ENCODE assay signal across 10 mouse cellular contexts in the genomic region with DNA sequence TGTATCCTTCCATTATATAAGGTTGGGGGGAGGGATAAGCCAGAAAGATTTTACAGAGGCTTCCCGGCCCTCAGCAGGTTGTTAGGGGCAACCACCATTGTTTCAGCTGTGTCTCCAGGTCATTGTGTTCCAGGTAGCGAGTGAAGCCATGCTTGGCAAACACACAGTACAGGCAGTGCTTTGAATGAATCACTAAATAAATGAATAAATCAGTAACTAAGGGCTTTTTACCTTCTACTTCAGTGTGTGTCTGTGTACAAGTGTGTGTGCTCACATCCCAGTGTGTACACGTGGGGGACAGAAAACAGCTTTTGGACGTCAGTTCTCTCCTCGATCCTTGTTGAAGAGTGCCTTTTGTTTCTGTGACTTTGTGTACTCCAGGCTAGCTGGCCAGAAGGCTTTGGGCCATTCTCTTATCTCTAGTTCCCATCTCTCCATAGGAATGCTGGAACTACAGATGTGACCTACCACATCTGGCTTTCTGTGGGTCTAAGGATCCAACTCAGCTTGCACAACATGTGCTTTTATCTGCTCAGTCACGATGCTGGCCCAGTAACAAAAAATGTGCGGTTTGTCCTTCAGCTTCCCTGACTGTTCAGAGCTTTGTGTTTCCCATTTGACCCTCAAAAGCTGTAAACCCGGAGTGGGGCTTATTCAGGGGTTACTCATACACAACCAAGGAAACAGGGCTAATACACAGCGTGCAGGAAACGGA. TPM values are rescaled to one million over a fixed set of nuclear protein-coding genes. Genes with fewer than 3 reads are reported as not detected.
DNase-seq lines count a peak whose midpoint lies in the region; ATAC-seq lines count a peak whose summit lies in the region.
"Had no signal": no experiment of that assay in that cellular context is flagged by ENCODE, and none has a peak within 500 bp of the region (broad histone marks: within the 10 kb centered on the region; RNA-seq: fewer than 3 reads in every experiment).

No protein-coding gene starts in this region.

- H3K27ac ChIP-seq in kidney, embryonic 14.5 days (ENCODE audit: low read depth, low read length), result no peak overlapping the region
- no peak overlapping the region for H3K27ac ChIP-seq in embryonic facial prominence, embryonic 14.5 days (replicated peaks; ENCODE audit: low read depth, low read length)
- peak overlapping the region; percentile 84 for H3K27ac ChIP-seq in midbrain, embryonic 10.5 days (replicated peaks)

- H3K4me3 ChIP-seq in kidney, embryonic 14.5 days (ENCODE audit: low read length), result no peak overlapping the region
- no peak overlapping the region for H3K4me3 ChIP-seq in embryonic facial prominence, embryonic 14.5 days (ENCODE audit: low read depth, low read length)
- H3K4me3 ChIP-seq in midbrain, embryonic 10.5 days, result peak overlapping the region; percentile 16; the same call in 1 of the 2 replicates

- H3K9ac ChIP-seq in kidney, embryonic 14.5 days (ENCODE audit: low read depth, low read length), result no peak overlapping the region
- no peak overlapping the region for H3K9ac ChIP-seq in embryonic facial prominence, embryonic 14.5 days (ENCODE audit: low read depth, low read length)

- ATAC-seq in kidney, embryonic 14.5 days (ENCODE audit: low FRiP score, low TSS enrichment), result peak; percentile 51; the same call in 1 of the 2 replicates
- no peak for ATAC-seq in embryonic facial prominence, embryonic 14.5 days (ENCODE audit: low read depth)

- no peaks in the 10 kb centered on the region for H3K27me3 ChIP-seq in kidney, embryonic 14.5 days (ENCODE audit: control insufficient read depth, insufficient read depth, low read length)
- H3K27me3 ChIP-seq in embryonic facial prominence, embryonic 14.5 days (replicated peaks; ENCODE audit: control insufficient read depth, insufficient read depth, low read length), result no peaks in the 10 kb centered on the region
- H3K27me3 ChIP-seq in midbrain, embryonic 10.5 days (ENCODE audit: low read depth, poor library complexity, severe bottlenecking), result no peaks in the 10 kb centered on the region

- no peaks in the 10 kb centered on the region for H3K36me3 ChIP-seq in kidney, embryonic 14.5 days (ENCODE audit: control insufficient read depth, insufficient read depth, low read length)
- H3K36me3 ChIP-seq in embryonic facial prominence, embryonic 14.5 days (ENCODE audit: control insufficient read depth, insufficient read depth, low read length), result no peaks in the 10 kb centered on the region
- H3K36me3 ChIP-seq in midbrain, embryonic 10.5 days, result no peaks in the 10 kb centered on the region

- no peak for DNase-seq in kidney, postnatal 25 days
- peak; percentile 60 for DNase-seq in Muller cell, postnatal 12 days (ENCODE audit: inconsistent ontology term)
- DNase-seq in embryonic facial prominence, embryonic 14.5 days (ENCODE audit: low spot score), result peak; percentile 23
- peak; percentile 70 for DNase-seq in midbrain, embryonic 10.5 days (ENCODE audit: low spot score)
- DNase-seq in thymus, postnatal 14 days, result no peak
- DNase-seq in left cerebral cortex, adult 11 months (ENCODE audit: low spot score), result no peak
- DNase-seq in right cerebral cortex, adult 18-20 months, result no peak
- DNase-seq: heart, postnatal 4 days; left cerebral cortex, postnatal 4 days had no signal

- peaks cover 5% of the 10 kb centered on the region; the same call in 1 of the 2 replicates for H3K4me1 ChIP-seq in kidney, embryonic 14.5 days (ENCODE audit: control insufficient read depth, insufficient read depth, low read length)
- H3K4me1 ChIP-seq in embryonic facial prominence, embryonic 14.5 days (ENCODE audit: control insufficient read depth, insufficient read depth, low read length), result no peaks in the 10 kb centered on the region
- H3K4me1 ChIP-seq in midbrain, embryonic 10.5 days, result peaks cover 43% of the 10 kb centered on the region

- WGBS in kidney, embryonic 14.5 days, result 62% methylated on average over 10 of the region's 10 CpGs
- WGBS in embryonic facial prominence, embryonic 14.5 days, result 53% methylated on average over 10 of the region's 10 CpGs
- 25% methylated on average over 10 of the region's 10 CpGs for WGBS in midbrain, embryonic 10.5 days

- no peak overlapping the region for H3K4me2 ChIP-seq in kidney, embryonic 14.5 days (replicated peaks; ENCODE audit: low read depth, low read length)
- no peak overlapping the region for H3K4me2 ChIP-seq in embryonic facial prominence, embryonic 14.5 days (ENCODE audit: low read depth, low read length)

- no peaks in the 10 kb centered on the region for H3K9me3 ChIP-seq in kidney, embryonic 14.5 days (ENCODE audit: control insufficient read depth, low read length)
- 0 out of 2 replicates have a peak, but pooled peaks cover 2% of the 10 kb centered on the region for H3K9me3 ChIP-seq in embryonic facial prominence, embryonic 14.5 days (ENCODE audit: control insufficient read depth, low read length)
- H3K9me3 ChIP-seq in midbrain, embryonic 10.5 days (replicated peaks), result no peaks in the 10 kb centered on the region

RNA-seq across cellular contexts. Expression of a gene that starts 10.2 kb away (rescaled TPM):
- polyA plus RNA-seq in kidney, embryonic 14.5 days (2014; fragmentation: Nextera tagmentation; extraction: Ambion mirVana), result 417 and 426 TPM in 2 replicates
- 333 and 352 TPM in 2 replicates for polyA plus RNA-seq in embryonic facial prominence, embryonic 14.5 days (2014; fragmentation: Nextera tagmentation; extraction: Ambion mirVana)
- polyA plus RNA-seq in midbrain, embryonic 10.5 days (2016; fragmentation: Nextera tagmentation; extraction: Ambion mirVana), result 482 and 499 TPM in 2 replicates

RNA-seq across cellular contexts. Expression of a gene that starts 26.5 kb away (rescaled TPM):
- polyA plus RNA-seq in kidney, embryonic 14.5 days (2014; fragmentation: Nextera tagmentation; extraction: Ambion mirVana), result 35.3 and 54.0 TPM in 2 replicates
- polyA plus RNA-seq in embryonic facial prominence, embryonic 14.5 days (2014; fragmentation: Nextera tagmentation; extraction: Ambion mirVana), result 45.8 and 46.4 TPM in 2 replicates
- 47.9 and 48.0 TPM in 2 replicates for polyA plus RNA-seq in midbrain, embryonic 10.5 days (2016; fragmentation: Nextera tagmentation; extraction: Ambion mirVana)

Comparison
In these comparisons a context has a peak if more than half of its experiments do, and no peak if none do; other contexts are left out.
1. DNase-seq: peak in Muller cell, postnatal 12 days (single experiment), embryonic facial prominence, embryonic 14.5 days (single experiment) and midbrain, embryonic 10.5 days (single experiment); none in kidney, postnatal 25 days (0 of 2), thymus, postnatal 14 days (single experiment), left cerebral cortex, adult 11 months (single experiment) and right cerebral cortex, adult 18-20 months (single experiment).